Mouse (Mus musculus) spleen, adult 2 months (tissue): ENCODE measurements around the gene Zkscan6.

Source experiments
- CTCF ChIP-seq: fragments of 200-500 bp; IDR thresholded peaks from 2 replicates; pipeline ENCODE4 v1.5.1; 2011; ENCODE audit warnings: mild to moderate bottlenecking, inconsistent platforms; ENCODE audit not compliant: insufficient read depth, insufficient read length, insufficient replicate concordance; ENCODE audit errors: extremely low read depth
- POLR2A ChIP-seq: fragments of 200-500 bp; IDR thresholded peaks from 2 replicates; pipeline ENCODE4 v1.6.1; 2011; ENCODE audit warnings: low read depth, low read length, inconsistent platforms

DNA sequence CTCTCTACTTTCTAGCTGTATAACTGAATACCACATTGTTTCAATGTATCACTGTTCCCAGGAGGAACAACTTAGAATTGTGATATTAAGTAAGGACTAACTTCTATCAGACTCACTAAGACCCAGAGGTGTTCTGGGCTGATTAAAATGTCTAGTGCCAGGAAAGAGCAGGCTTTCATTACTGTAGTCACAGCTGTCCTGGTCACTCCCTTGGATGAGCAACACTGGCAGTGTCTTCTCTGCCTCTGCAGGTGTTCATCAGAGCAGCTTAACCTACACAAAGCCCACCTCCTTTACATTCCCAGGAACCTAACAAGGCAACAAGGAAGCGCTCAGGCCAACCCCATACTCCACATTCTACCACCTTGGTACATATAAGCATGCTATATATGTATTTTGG is 27.4 kb upstream of the Zkscan6 start:
- no peak for TF ChIP-seq CTCF
- TF ChIP-seq POLR2A, result no peak
